Mouse (Mus musculus) myocyte (in vitro differentiated cells): ENCODE results near the gene Rdh5. TPM values are rescaled to one million over a fixed set of nuclear protein-coding genes. Genes with fewer than 3 reads are reported as not detected.

Source experiments
- H3K27me3 ChIP-seq: one replicate; pipeline ENCODE4 v1.6.1; 2011; ENCODE audit not compliant: control insufficient read depth, insufficient read depth, insufficient read length
- H3K36me3 ChIP-seq: one replicate; pipeline ENCODE4 v1.6.1; 2011; ENCODE audit not compliant: control insufficient read depth, insufficient read depth
- H3K4me2 ChIP-seq: one replicate; pipeline ENCODE4 v1.6.1; 2011; ENCODE audit warnings: low read depth, control low read depth
- H3K4me3 ChIP-seq: one replicate; pipeline ENCODE4 v1.5.1; 2011; ENCODE audit warnings: mild to moderate bottlenecking, control low read depth, moderate library complexity
- H3K79me2 ChIP-seq: one replicate; pipeline ENCODE4 v1.6.1; 2011; ENCODE audit not compliant: control insufficient read depth, insufficient read depth
- H3ac ChIP-seq: one replicate; pipeline ENCODE4 v1.6.1; 2011; ENCODE audit not compliant: control insufficient read depth, insufficient read length
- CEBPB ChIP-seq: IDR thresholded peaks from 2 replicates; pipeline ENCODE4 v1.6.1; 2011; ENCODE audit warnings: mild to moderate bottlenecking, moderate library complexity; ENCODE audit not compliant: poor library complexity, insufficient read depth, severe bottlenecking
- E2F4 ChIP-seq: IDR thresholded peaks from one replicate; pipeline ENCODE4 v1.6.1; 2011; ENCODE audit warnings: mild to moderate bottlenecking, control low read depth, moderate library complexity; ENCODE audit not compliant: insufficient read depth
- MAX ChIP-seq: IDR thresholded peaks from one replicate; pipeline ENCODE4 v1.6.1; 2011; ENCODE audit warnings: low read depth, mild to moderate bottlenecking, control low read depth
- MYOD1 ChIP-seq, 3 experiments: IDR thresholded peaks; one replicate each; pipeline ENCODE4 v1.6.1; 2011; ENCODE audit warnings: control low read depth in 2 of 3, low read depth in 2 of 3, mild to moderate bottlenecking in 2 of 3, moderate library complexity in 1 of 3; ENCODE audit not compliant: insufficient read length in 2 of 3, control insufficient read depth in 1 of 3
- MYOG ChIP-seq, 3 experiments: IDR thresholded peaks; one replicate each; pipeline ENCODE4 v1.6.1; 2011; ENCODE audit warnings: control low read depth in 2 of 3, low read depth in 2 of 3, mild to moderate bottlenecking in 2 of 3; ENCODE audit not compliant: insufficient read length in 2 of 3, control insufficient read depth in 1 of 3, insufficient read depth in 1 of 3
- POLR2A ChIP-seq: IDR thresholded peaks from one replicate; pipeline ENCODE4 v1.6.1; 2011; ENCODE audit warnings: low read depth, mild to moderate bottlenecking, control low read depth, moderate library complexity; ENCODE audit not compliant: insufficient read length
- POLR2AphosphoS2 ChIP-seq: IDR thresholded peaks from one replicate; pipeline ENCODE4 v1.6.1; 2011; ENCODE audit warnings: low read depth, control low read depth; ENCODE audit not compliant: insufficient read length
- REST ChIP-seq: IDR thresholded peaks from one replicate; pipeline ENCODE4 v1.6.1; 2011; ENCODE audit warnings: mild to moderate bottlenecking, control low read depth, moderate library complexity; ENCODE audit not compliant: insufficient read depth, insufficient read length
- SRF ChIP-seq: IDR thresholded peaks from one replicate; pipeline ENCODE4 v1.6.1; 2011; ENCODE audit warnings: low read depth; ENCODE audit not compliant: control insufficient read depth, insufficient read length
- TCF12 ChIP-seq: IDR thresholded peaks from one replicate; pipeline ENCODE4 v1.6.1; 2011; ENCODE audit warnings: mild to moderate bottlenecking, control low read depth; ENCODE audit not compliant: poor library complexity, insufficient read depth, severe bottlenecking
- TCF3 ChIP-seq: IDR thresholded peaks from one replicate; pipeline ENCODE4 v1.6.1; 2011; ENCODE audit warnings: low read depth, control low read depth; ENCODE audit not compliant: insufficient read length
- USF1 ChIP-seq: IDR thresholded peaks from one replicate; pipeline ENCODE4 v1.6.1; 2011; ENCODE audit warnings: low read depth, mild to moderate bottlenecking, control low read depth, moderate library complexity
- polyA plus RNA-seq: library from polyadenylated mRNA; unstranded; fragments of >200 nt; fragmentation: generic; extraction: Trizol; gene quantifications from one replicate; pipeline ENCODE4 v1.2.1, GENCODE M21; 2012; ENCODE audit warnings: missing spikeins

Rdh5 gene
- polyA plus RNA-seq, 1 experiment = 63.3 TPM

GRCm38 (mm10) chr10:128897501-128897900 is 25.2 kb downstream of the Rdh5 start:
- Histone ChIP-seq H3K27me3 (no peaks in the 10 kb centered on the region), H3K4me2 (no peak overlapping the region), H3K4me3 (no peak overlapping the region), H3K79me2 (no peaks in the 10 kb centered on the region), H3K36me3 (no peaks in the 10 kb centered on the region), H3ac (no peak overlapping the region)
- TF ChIP-seq POLR2AphosphoS2 (no peak), USF1 (no peak), E2F4 (no peak), MYOG (IDR thresholded peaks at IDR 0.05; ENCODE audit: control insufficient read depth in 1 of 3, insufficient read depth in 1 of 3, insufficient read length in 2 of 3, low read depth in 2 of 3) (no peak), TCF3 (no peak), SRF (no peak), POLR2A (no peak), MAX (no peak), CEBPB (no peak), TCF12 (no peak), REST (no peak), MYOD1 (IDR thresholded peaks at IDR 0.05; ENCODE audit: control insufficient read depth in 1 of 3, insufficient read length in 2 of 3, low read depth in 2 of 3) (no peak)

GRCm38 (mm10) chr10:128896807-128897206 is 25.9 kb downstream of the Rdh5 start:
- Histone ChIP-seq H3K27me3 (no peaks in the 10 kb centered on the region), H3K36me3 (no peaks in the 10 kb centered on the region), H3K79me2 (no peaks in the 10 kb centered on the region), H3K4me2 (no peak overlapping the region), H3K4me3 (no peak overlapping the region), H3ac (no peak overlapping the region)
- no peak for TF ChIP-seq CEBPB
- no peak for TF ChIP-seq MYOD1 (IDR thresholded peaks at IDR 0.05; ENCODE audit: control insufficient read depth in 1 of 3, insufficient read length in 2 of 3, low read depth in 2 of 3)
- TF ChIP-seq E2F4 = no peak

DNA sequence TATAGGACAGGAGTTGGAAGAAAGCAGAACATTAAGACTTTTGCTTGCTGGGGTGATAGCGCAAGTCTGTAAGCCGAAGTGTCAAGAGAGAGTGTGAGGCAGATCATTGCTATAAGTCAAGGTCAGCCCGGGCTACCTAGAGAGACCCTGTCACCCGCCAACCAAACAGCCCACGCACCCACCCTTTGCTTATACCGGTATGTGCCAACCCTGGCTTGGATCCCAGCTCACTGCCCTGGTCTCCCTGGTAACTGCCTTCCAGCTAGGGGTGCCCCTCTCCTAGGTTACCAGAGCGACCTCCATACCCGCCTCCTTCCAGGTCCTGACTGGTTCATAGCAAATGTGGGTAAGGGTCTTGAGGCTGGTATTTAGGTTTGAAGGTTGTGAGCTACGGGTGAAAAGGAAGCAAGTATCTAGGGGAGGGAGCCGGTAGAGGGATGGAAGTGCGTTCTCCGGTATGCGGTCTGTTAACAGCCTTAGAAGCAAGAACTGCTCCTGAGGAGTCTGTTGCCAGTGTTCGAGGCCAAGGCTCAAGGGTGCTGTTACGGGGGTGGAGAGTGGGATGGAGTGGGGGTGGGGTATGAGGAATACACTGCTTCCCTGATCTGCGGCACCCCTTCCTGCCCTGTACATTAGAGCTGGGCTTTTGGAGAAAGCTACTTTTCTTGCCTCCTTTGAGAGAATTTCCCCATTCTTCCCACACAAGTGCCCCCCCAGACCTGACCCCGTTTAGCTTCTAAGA is 26.6 kb downstream of the Rdh5 start:
- Histone ChIP-seq H3K36me3 (no peaks in the 10 kb centered on the region), H3K4me3 (no peak overlapping the region), H3K27me3 (no peaks in the 10 kb centered on the region), H3ac (no peak overlapping the region), H3K79me2 (no peaks in the 10 kb centered on the region), H3K4me2 (peak overlapping the region; percentile 64)
- TF ChIP-seq MYOD1 (IDR thresholded peaks at IDR 0.05; ENCODE audit: control insufficient read depth in 1 of 3, insufficient read length in 2 of 3, low read depth in 2 of 3) (no peak), MYOG (IDR thresholded peaks at IDR 0.05; ENCODE audit: control insufficient read depth in 1 of 3, insufficient read depth in 1 of 3, insufficient read length in 2 of 3, low read depth in 2 of 3) (no peak), MAX (no peak), REST (no peak), CEBPB (no peak), TCF12 (no peak), POLR2A (no peak), POLR2AphosphoS2 (no peak), SRF (no peak), USF1 (no peak), TCF3 (no peak), E2F4 (no peak)

- peaks cover 2% of the 10 kb centered on the region for H3K79me2 ChIP-seq
- peak overlapping the region; percentile 64 for H3K4me2 ChIP-seq
- H3K27me3 ChIP-seq = no peaks in the 10 kb centered on the region
- no peaks in the 10 kb centered on the region for H3K36me3 ChIP-seq
- TF ChIP-seq SRF (no peak), REST (no peak), USF1 (no peak), CEBPB (no peak), MYOD1 (IDR thresholded peaks at IDR 0.05; ENCODE audit: control insufficient read depth in 1 of 3, insufficient read length in 2 of 3, low read depth in 2 of 3) (no peak), TCF3 (no peak), TCF12 (no peak), MAX (no peak), MYOG (IDR thresholded peaks at IDR 0.05; ENCODE audit: control insufficient read depth in 1 of 3, insufficient read depth in 1 of 3, insufficient read length in 2 of 3, low read depth in 2 of 3) (no peak), POLR2AphosphoS2 (no peak), POLR2A (no peak), E2F4 (no peak)
- no peak overlapping the region for H3ac ChIP-seq
- H3K4me3 ChIP-seq = no peak overlapping the region
Measured at GRCm38 (mm10) chr10:128895437-128895836, 27.3 kb downstream of the Rdh5 start.

GRCm38 (mm10) chr10:128892246-128892645 is 30.4 kb downstream of the Rdh5 start:
- peak overlapping the region; percentile 40 for H3K4me3 ChIP-seq
- peaks cover 4% of the 10 kb centered on the region for H3K79me2 ChIP-seq
- TF ChIP-seq TCF3 (no peak), POLR2A (no peak), E2F4 (no peak), TCF12 (no peak), MAX (no peak), POLR2AphosphoS2 (no peak), REST (no peak), MYOD1 (IDR thresholded peaks at IDR 0.05; ENCODE audit: control insufficient read depth in 1 of 3, insufficient read length in 2 of 3, low read depth in 2 of 3) (no peak), MYOG (IDR thresholded peaks at IDR 0.05; ENCODE audit: control insufficient read depth in 1 of 3, insufficient read depth in 1 of 3, insufficient read length in 2 of 3, low read depth in 2 of 3) (no peak), CEBPB (no peak), USF1 (no peak), SRF (no peak)
- no peaks in the 10 kb centered on the region for H3K36me3 ChIP-seq
- H3K27me3 ChIP-seq = no peaks in the 10 kb centered on the region
- H3K4me2 ChIP-seq = peak overlapping the region; percentile 72
- no peak overlapping the region for H3ac ChIP-seq
